Mouse (Mus musculus): ENCODE measurements around the gene Tecpr2. TPM values are rescaled to one million over a fixed set of nuclear protein-coding genes. Genes with fewer than 3 reads are reported as not detected.
A peak's percentile ranks its signal among the peaks of the same experiment; 100 is the strongest.

Tecpr2 gene
- polyA plus RNA-seq, 1 experiment from 2014 or later: 2.3 TPM

- Histone ChIP-seq H3K4me2 (ENCODE audit: low read length) (no peak overlapping the region), H3K27me3 (ENCODE audit: control insufficient read depth, insufficient read depth, low read length) (no peaks in the 10 kb centered on the region), H3K4me3 (ENCODE audit: control insufficient read depth in 1 of 2, insufficient read depth in 1 of 2, low read depth in 1 of 2, low read length in 2 of 2) (no peak overlapping the region), H3K4me1 (ENCODE audit: control insufficient read depth in 2 of 2, insufficient read depth in 2 of 2, low read length in 2 of 2) (peaks cover 3 to 11% of the 10 kb centered on the region in 2 experiments; a peak in 2 of 4 replicates), H3K9ac (ENCODE audit: low read length) (no peak overlapping the region), H3K9me3 (ENCODE audit: control insufficient read depth, low read length) (no peaks in the 10 kb centered on the region), H3K36me3 (ENCODE audit: control insufficient read depth, insufficient read depth, low read length) (no peaks in the 10 kb centered on the region), H3K27ac (replicated peaks in 1 of 2; ENCODE audit: control insufficient read depth in 1 of 2, insufficient read depth in 1 of 2, low read depth in 2 of 2, low read length in 2 of 2) (no peak overlapping the region)
- no peak for ATAC-seq (ENCODE audit: insufficient number of reproducible peaks, insufficient read depth, low FRiP score, low read depth)
- WGBS: 81% methylated on average over 3 of the region's 3 CpGs
Measured at GRCm38 (mm10) chr12:110989409-110989808, 100.3 kb downstream of the Tecpr2 start.

- Histone ChIP-seq H3K27me3 (ENCODE audit: control insufficient read depth, insufficient read depth, low read length) (no peaks in the 10 kb centered on the region), H3K4me2 (ENCODE audit: low read length) (no peak overlapping the region), H3K9ac (ENCODE audit: low read length) (no peak overlapping the region), H3K27ac (replicated peaks in 1 of 2; ENCODE audit: control insufficient read depth in 1 of 2, insufficient read depth in 1 of 2, low read depth in 2 of 2, low read length in 2 of 2) (no peak overlapping the region), H3K9me3 (ENCODE audit: control insufficient read depth, low read length) (no peaks in the 10 kb centered on the region), H3K4me3 (ENCODE audit: control insufficient read depth in 1 of 2, insufficient read depth in 1 of 2, low read depth in 1 of 2, low read length in 2 of 2) (no peak overlapping the region), H3K4me1 (ENCODE audit: control insufficient read depth in 2 of 2, insufficient read depth in 2 of 2, low read length in 2 of 2) (peaks cover 3 to 11% of the 10 kb centered on the region in 2 experiments; a peak in 2 of 4 replicates), H3K36me3 (ENCODE audit: control insufficient read depth, insufficient read depth, low read length) (no peaks in the 10 kb centered on the region)
- no peak for ATAC-seq (ENCODE audit: insufficient number of reproducible peaks, insufficient read depth, low FRiP score, low read depth)
- 88% methylated on average over 7 of the region's 7 CpGs for WGBS
Measured at GRCm38 (mm10) chr12:110990500-110990899, 101.4 kb downstream of the Tecpr2 start.

- Histone ChIP-seq H3K27ac (replicated peaks in 1 of 2; ENCODE audit: control insufficient read depth in 1 of 2, insufficient read depth in 1 of 2, low read depth in 2 of 2, low read length in 2 of 2) (peak overlapping the region; percentile 44 to 83), H3K4me2 (ENCODE audit: low read length) (peak overlapping the region; percentile 78), H3K36me3 (ENCODE audit: control insufficient read depth, insufficient read depth, low read length) (no peaks in the 10 kb centered on the region), H3K27me3 (ENCODE audit: control insufficient read depth, insufficient read depth, low read length) (no peaks in the 10 kb centered on the region), H3K4me1 (ENCODE audit: control insufficient read depth in 2 of 2, insufficient read depth in 2 of 2, low read length in 2 of 2) (peaks cover 3 to 11% of the 10 kb centered on the region in 2 experiments; a peak in 2 of 4 replicates), H3K9ac (ENCODE audit: low read length) (peak overlapping the region; percentile 73), H3K9me3 (ENCODE audit: control insufficient read depth, low read length) (no peaks in the 10 kb centered on the region), H3K4me3 (ENCODE audit: control insufficient read depth in 1 of 2, insufficient read depth in 1 of 2, low read depth in 1 of 2, low read length in 2 of 2) (peak overlapping the region; percentile 49 to 74)
- 4% methylated on average over 23 of the region's 23 CpGs for WGBS
- peak; percentile 77 for ATAC-seq (ENCODE audit: insufficient number of reproducible peaks, insufficient read depth, low FRiP score, low read depth)
Measured at GRCm38 (mm10) chr12:110991361-110992127, 102.5 kb downstream of the Tecpr2 start.

- peak; percentile 84 for ATAC-seq (ENCODE audit: insufficient number of reproducible peaks, insufficient read depth, low FRiP score, low read depth)
- WGBS: under 1% methylated on average over 23 of the region's 24 CpGs
- peak overlapping the region; percentile 78 for H3K4me2 ChIP-seq (ENCODE audit: low read length)
- no peaks in the 10 kb centered on the region for H3K9me3 ChIP-seq (ENCODE audit: control insufficient read depth, low read length)
- peaks cover 3 to 11% of the 10 kb centered on the region in 2 experiments; a peak in 2 of 4 replicates for H3K4me1 ChIP-seq (ENCODE audit: control insufficient read depth in 2 of 2, insufficient read depth in 2 of 2, low read length in 2 of 2)
- H3K27ac ChIP-seq (replicated peaks in 1 of 2; ENCODE audit: control insufficient read depth in 1 of 2, insufficient read depth in 1 of 2, low read depth in 2 of 2, low read length in 2 of 2): peak overlapping the region; percentile 80 to 83
- peak overlapping the region; percentile 49 to 74 for H3K4me3 ChIP-seq (ENCODE audit: control insufficient read depth in 1 of 2, insufficient read depth in 1 of 2, low read depth in 1 of 2, low read length in 2 of 2)
- H3K36me3 ChIP-seq (ENCODE audit: control insufficient read depth, insufficient read depth, low read length): no peaks in the 10 kb centered on the region
- H3K9ac ChIP-seq (ENCODE audit: low read length): peak overlapping the region; percentile 73
- H3K27me3 ChIP-seq (ENCODE audit: control insufficient read depth, insufficient read depth, low read length): no peaks in the 10 kb centered on the region
Measured at GRCm38 (mm10) chr12:110992128-110992553, 103.1 kb downstream of the Tecpr2 start.

- peak overlapping the region; percentile 49 to 74; a peak in 2 of 4 replicates for H3K4me3 ChIP-seq (ENCODE audit: control insufficient read depth in 1 of 2, insufficient read depth in 1 of 2, low read depth in 1 of 2, low read length in 2 of 2)
- peak overlapping the region; percentile 78 for H3K4me2 ChIP-seq (ENCODE audit: low read length)
- H3K4me1 ChIP-seq (ENCODE audit: control insufficient read depth in 2 of 2, insufficient read depth in 2 of 2, low read length in 2 of 2): peaks cover 3 to 11% of the 10 kb centered on the region in 2 experiments; a peak in 2 of 4 replicates
- 76% methylated on average over 12 of the region's 12 CpGs for WGBS
- H3K27ac ChIP-seq (replicated peaks in 1 of 2; ENCODE audit: control insufficient read depth in 1 of 2, insufficient read depth in 1 of 2, low read depth in 2 of 2, low read length in 2 of 2): peak overlapping the region in 1 of 2 experiments; percentile 83; a peak in 1 of 4 replicates
- no peak for ATAC-seq (ENCODE audit: insufficient number of reproducible peaks, insufficient read depth, low FRiP score, low read depth)
- H3K36me3 ChIP-seq (ENCODE audit: control insufficient read depth, insufficient read depth, low read length): no peaks in the 10 kb centered on the region
- H3K9me3 ChIP-seq (ENCODE audit: control insufficient read depth, low read length): peaks cover 2% of the 10 kb centered on the region
- H3K9ac ChIP-seq (ENCODE audit: low read length): peak overlapping the region; percentile 73
- no peaks in the 10 kb centered on the region for H3K27me3 ChIP-seq (ENCODE audit: control insufficient read depth, insufficient read depth, low read length)
Measured at GRCm38 (mm10) chr12:110992771-110993170, 103.7 kb downstream of the Tecpr2 start.

- Histone ChIP-seq H3K9ac (ENCODE audit: low read length) (no peak overlapping the region), H3K4me3 (ENCODE audit: control insufficient read depth in 1 of 2, insufficient read depth in 1 of 2, low read depth in 1 of 2, low read length in 2 of 2) (no peak overlapping the region), H3K27me3 (ENCODE audit: control insufficient read depth, insufficient read depth, low read length) (no peaks in the 10 kb centered on the region), H3K9me3 (ENCODE audit: control insufficient read depth, low read length) (peaks cover 7% of the 10 kb centered on the region), H3K4me1 (ENCODE audit: control insufficient read depth in 2 of 2, insufficient read depth in 2 of 2, low read length in 2 of 2) (peaks cover 3 to 11% of the 10 kb centered on the region in 2 experiments; a peak in 2 of 4 replicates), H3K36me3 (ENCODE audit: control insufficient read depth, insufficient read depth, low read length) (no peaks in the 10 kb centered on the region), H3K27ac (replicated peaks in 1 of 2; ENCODE audit: control insufficient read depth in 1 of 2, insufficient read depth in 1 of 2, low read depth in 2 of 2, low read length in 2 of 2) (no peak overlapping the region), H3K4me2 (ENCODE audit: low read length) (no peak overlapping the region)
- 91% methylated on average over 3 of the region's 3 CpGs for WGBS
- ATAC-seq (ENCODE audit: insufficient number of reproducible peaks, insufficient read depth, low FRiP score, low read depth): no peak
Measured at GRCm38 (mm10) chr12:110993226-110993625, 104.2 kb downstream of the Tecpr2 start.

GRCm38 (mm10) chr12:110994666-110995065, 105.6 kb downstream of the Tecpr2 start:
- Histone ChIP-seq H3K9ac (ENCODE audit: low read length) (no peak overlapping the region), H3K9me3 (ENCODE audit: control insufficient read depth, low read length) (peaks cover 10% of the 10 kb centered on the region), H3K27ac (replicated peaks in 1 of 2; ENCODE audit: control insufficient read depth in 1 of 2, insufficient read depth in 1 of 2, low read depth in 2 of 2, low read length in 2 of 2) (no peak overlapping the region), H3K4me3 (ENCODE audit: control insufficient read depth in 1 of 2, insufficient read depth in 1 of 2, low read depth in 1 of 2, low read length in 2 of 2) (no peak overlapping the region), H3K4me2 (ENCODE audit: low read length) (no peak overlapping the region), H3K4me1 (ENCODE audit: control insufficient read depth in 2 of 2, insufficient read depth in 2 of 2, low read length in 2 of 2) (peaks cover 3 to 11% of the 10 kb centered on the region in 2 experiments; a peak in 2 of 4 replicates), H3K27me3 (ENCODE audit: control insufficient read depth, insufficient read depth, low read length) (no peaks in the 10 kb centered on the region), H3K36me3 (ENCODE audit: control insufficient read depth, insufficient read depth, low read length) (no peaks in the 10 kb centered on the region)
- ATAC-seq (ENCODE audit: insufficient number of reproducible peaks, insufficient read depth, low FRiP score, low read depth): no peak
- WGBS: 35% methylated on average over 12 of the region's 12 CpGs
